Mouse (Mus musculus) kidney, adult 2 months (tissue): Measurements from ENCODE around the gene Gm49711. TPM values are rescaled to one million over a fixed set of nuclear protein-coding genes. Genes with fewer than 3 reads are reported as not detected.
"Not testable (repeated sequence)": the region's sequence is repeated elsewhere in the genome, so short reads cannot be mapped to it uniquely, and the experiment has no call there.

ENCODE experiments used
- DNase-seq: peaks from one replicate; pipeline ENCODE4 v3.0.0; 2021
- H3K27ac ChIP-seq: fragments of 200-500 bp; 2 replicates; pipeline ENCODE4 v1.5.1; 2012; ENCODE audit warnings: low read depth, low read length, control low read depth, inconsistent platforms; ENCODE audit not compliant: insufficient read depth
- H3K27me3 ChIP-seq: fragments of 200-500 bp; replicated peaks from 2 replicates; pipeline ENCODE4 v1.6.1; 2012; ENCODE audit warnings: mild to moderate bottlenecking, moderate library complexity, low read length, inconsistent platforms; ENCODE audit not compliant: control insufficient read depth, insufficient read depth
- H3K36me3 ChIP-seq: fragments of 200-500 bp; 2 replicates; pipeline ENCODE4 v1.6.1; 2012; ENCODE audit warnings: mild to moderate bottlenecking, moderate library complexity, low read length, inconsistent platforms; ENCODE audit not compliant: control insufficient read depth, insufficient read depth
- H3K4me1 ChIP-seq: fragments of 200-500 bp; 2 replicates; pipeline ENCODE4 v1.6.1; 2011; ENCODE audit warnings: low read length; ENCODE audit not compliant: control insufficient read depth, insufficient read depth
- H3K4me3 ChIP-seq: fragments of 200-500 bp; 2 replicates; pipeline ENCODE4 v1.5.1; 2011; ENCODE audit warnings: mild to moderate bottlenecking, low read depth, low read length, control low read depth; ENCODE audit not compliant: insufficient read depth
- CTCF ChIP-seq: fragments of 200-500 bp; conservative IDR thresholded peaks from 2 replicates; pipeline ENCODE4 v1.5.1; 2011; ENCODE audit warnings: low read depth, mild to moderate bottlenecking, control low read depth, low read length, moderate library complexity, mixed read lengths; ENCODE audit not compliant: insufficient read depth, insufficient read length
- POLR2A ChIP-seq: fragments of 200-500 bp; IDR thresholded peaks from one replicate; pipeline ENCODE4 v1.6.1; 2011; ENCODE audit warnings: low read depth, low read length, control low read depth
- WGBS: fragments of 180-500 bp; shearing (Covaris S2); methylation state at CpG from one replicate; pipeline ENCODE4 v1.1.7; 2018; 5-methylcytosine and 5-hydroxymethylcytosine counted together
- polyA plus RNA-seq: library from polyadenylated mRNA; depleted of rRNA; stranded (reverse); fragments of >200 nt; gene quantifications from 2 replicates; pipeline ENCODE4 v1.2.3, GENCODE M21; 2012

The Gm49711 gene
- polyA plus RNA-seq, 1 experiment: not detected

GRCm38 (mm10) chr16:92183477-92183876 lies 125.4 kb downstream of the Gm49711 start:
- TF ChIP-seq POLR2A (no peak), CTCF (no peak)
- no peaks in the 10 kb centered on the region for H3K27me3 ChIP-seq
- no peaks in the 10 kb centered on the region for H3K4me1 ChIP-seq
- DNase-seq: no peak
- no peak overlapping the region for H3K4me3 ChIP-seq
- 58% methylated on average over 4 of the region's 4 CpGs for WGBS
- H3K36me3 ChIP-seq: no peaks in the 10 kb centered on the region
- H3K27ac ChIP-seq: no peak overlapping the region

- no peak overlapping the region for H3K4me3 ChIP-seq
- no peaks in the 10 kb centered on the region for H3K4me1 ChIP-seq
- H3K27ac ChIP-seq: no peak overlapping the region
- H3K36me3 ChIP-seq: no peaks in the 10 kb centered on the region
- no peaks in the 10 kb centered on the region for H3K27me3 ChIP-seq
- no peak for DNase-seq
- TF ChIP-seq POLR2A: no peak
- TF ChIP-seq CTCF: no peak
Measured at GRCm38 (mm10) chr16:92190603-92191002, 132.5 kb downstream of the Gm49711 start.

- H3K27ac ChIP-seq: no peak overlapping the region
- DNase-seq: no peak
- no peaks in the 10 kb centered on the region for H3K27me3 ChIP-seq
- 90% methylated on average over 6 of the region's 6 CpGs for WGBS
- no peak for TF ChIP-seq POLR2A
- no peak for TF ChIP-seq CTCF
- H3K4me3 ChIP-seq: no peak overlapping the region
- H3K36me3 ChIP-seq: no peaks in the 10 kb centered on the region
- H3K4me1 ChIP-seq: peaks cover 8% of the 10 kb centered on the region
Measured at GRCm38 (mm10) chr16:92195094-92195493, 137.0 kb downstream of the Gm49711 start.

- peaks cover 8% of the 10 kb centered on the region for H3K4me1 ChIP-seq
- H3K27ac ChIP-seq: peak overlapping the region; percentile 78
- TF ChIP-seq POLR2A (no peak), CTCF (no peak)
- DNase-seq: peak; percentile 78
- no peaks in the 10 kb centered on the region for H3K36me3 ChIP-seq
- 38% methylated on average over 8 of the region's 8 CpGs for WGBS
- H3K4me3 ChIP-seq: no peak overlapping the region
- no peaks in the 10 kb centered on the region for H3K27me3 ChIP-seq
Measured at GRCm38 (mm10) chr16:92196741-92197331, 138.7 kb downstream of the Gm49711 start.

- TF ChIP-seq POLR2A (no peak), CTCF (no peak)
- no peak overlapping the region for H3K27ac ChIP-seq
- 78% methylated on average over 7 of the region's 7 CpGs for WGBS
- H3K4me3 ChIP-seq: no peak overlapping the region
- DNase-seq: no peak
- no peaks in the 10 kb centered on the region for H3K27me3 ChIP-seq
- H3K4me1 ChIP-seq: peaks cover 8% of the 10 kb centered on the region
- no peaks in the 10 kb centered on the region for H3K36me3 ChIP-seq
Measured at GRCm38 (mm10) chr16:92200615-92201014, 142.5 kb downstream of the Gm49711 start.

- H3K4me3 ChIP-seq: no peak overlapping the region
- DNase-seq: no peak
- H3K27me3 ChIP-seq: no peaks in the 10 kb centered on the region
- H3K27ac ChIP-seq: no peak overlapping the region
- H3K4me1 ChIP-seq: no peaks in the 10 kb centered on the region
- TF ChIP-seq CTCF (peak; percentile 25; the same call in 1 of the 2 replicates), POLR2A (no peak)
- H3K36me3 ChIP-seq: no peaks in the 10 kb centered on the region
- 72% methylated on average over 8 of the region's 8 CpGs for WGBS
Measured at GRCm38 (mm10) chr16:92203599-92203998, 145.5 kb downstream of the Gm49711 start.

- Histone ChIP-seq H3K4me3 (no peak overlapping the region), H3K4me1 (no peaks in the 10 kb centered on the region), H3K27ac (no peak overlapping the region), H3K36me3 (no peaks in the 10 kb centered on the region), H3K27me3 (no peaks in the 10 kb centered on the region)
- DNase-seq: peak; percentile 40
- 69% methylated on average over 5 of the region's 5 CpGs for WGBS
- TF ChIP-seq CTCF (no peak), POLR2A (no peak)
Measured at GRCm38 (mm10) chr16:92209291-92209781, 151.2 kb downstream of the Gm49711 start.

GRCm38 (mm10) chr16:92210316-92210715 lies 152.2 kb downstream of the Gm49711 start:
- H3K27me3 ChIP-seq, H3K36me3 ChIP-seq, DNase-seq, H3K4me1 ChIP-seq, H3K4me3 ChIP-seq, H3K27ac ChIP-seq: not testable (repeated sequence)
- WGBS: 89% methylated on average over 5 of the region's 5 CpGs

- H3K36me3 ChIP-seq, H3K27me3 ChIP-seq, DNase-seq, H3K4me1 ChIP-seq, H3K4me3 ChIP-seq, H3K27ac ChIP-seq: not testable (repeated sequence)
- WGBS: 56% methylated on average over 1 of the region's 1 CpGs
Measured at GRCm38 (mm10) chr16:92213911-92214310, 155.8 kb downstream of the Gm49711 start.
